Mouse (Mus musculus) R1 (cell line): ENCODE data around the gene Pla1a.
"Not testable (repeated sequence)": the region's sequence is repeated elsewhere in the genome, so short reads cannot be mapped to it uniquely, and the experiment has no call there.

Experiments
- DNase-seq: peaks from one replicate; pipeline ENCODE4 v3.0.0-alpha.2; 2018; ENCODE audit warnings: low read depth, low spot score

Gene Pla1a

GRCm38 (mm10) chr16:38432498-38433425 lies at the start of gene Pla1a:
Gene Pla1a (minus strand): TSS chr16:38433145.
- DNase-seq: no peak

GRCm38 (mm10) chr16:38481327-38481726 lies 48.4 kb upstream of the Pla1a start:
- DNase-seq: no peak

- DNase-seq: no peak
Measured at GRCm38 (mm10) chr16:38478296-38478695, 45.4 kb upstream of the Pla1a start.

- DNase-seq: not testable (repeated sequence)
Measured at GRCm38 (mm10) chr16:38477241-38477608, 44.3 kb upstream of the Pla1a start.

GRCm38 (mm10) chr16:38476312-38477240 lies 43.6 kb upstream of the Pla1a start:
- peak; percentile 81 for DNase-seq

GRCm38 (mm10) chr16:38475681-38476311 lies 42.9 kb upstream of the Pla1a start:
- peak; percentile 72 for DNase-seq

GRCm38 (mm10) chr16:38474677-38475286 lies 41.8 kb upstream of the Pla1a start:
- no peak for DNase-seq

- no peak for DNase-seq
Measured at GRCm38 (mm10) chr16:38473661-38474060, 40.7 kb upstream of the Pla1a start.

GRCm38 (mm10) chr16:38472507-38472873 lies 39.5 kb upstream of the Pla1a start:
- no peak for DNase-seq

- DNase-seq: peak; percentile 99
Measured at GRCm38 (mm10) chr16:38471697-38472506, 39.0 kb upstream of the Pla1a start.

GRCm38 (mm10) chr16:38469437-38469836 lies 36.5 kb upstream of the Pla1a start:
- DNase-seq: no peak

GRCm38 (mm10) chr16:38468706-38469018 lies 35.7 kb upstream of the Pla1a start:
- no peak for DNase-seq

- DNase-seq: no peak
Measured at GRCm38 (mm10) chr16:38467917-38468705, 35.2 kb upstream of the Pla1a start.

GRCm38 (mm10) chr16:38467091-38467916 lies 34.4 kb upstream of the Pla1a start:
- DNase-seq: no peak

GRCm38 (mm10) chr16:38466089-38466488 lies 33.1 kb upstream of the Pla1a start:
- no peak for DNase-seq

GRCm38 (mm10) chr16:38463305-38463704 lies 30.4 kb upstream of the Pla1a start:
- DNase-seq: no peak

GRCm38 (mm10) chr16:38462161-38462560 lies 29.2 kb upstream of the Pla1a start:
- DNase-seq: no peak

- DNase-seq: no peak
Measured at GRCm38 (mm10) chr16:38461749-38462148, 28.8 kb upstream of the Pla1a start.

GRCm38 (mm10) chr16:38459990-38460389 lies 27.0 kb upstream of the Pla1a start:
- no peak for DNase-seq
